Mouse (Mus musculus) E14TG2a.4 (cell line): ENCODE results near the gene Spdye4a.

Source experiments
- H3K27me3 ChIP-seq: 2 replicates; pipeline ENCODE4 v1.6.1; 2014; ENCODE audit warnings: low read length, control low read depth; ENCODE audit not compliant: insufficient read depth
- H3K36me3 ChIP-seq: 2 replicates; pipeline ENCODE4 v1.6.1; 2014; ENCODE audit warnings: low read length, control low read depth; ENCODE audit not compliant: insufficient read depth
- H3K4me1 ChIP-seq: replicated peaks from 2 replicates; pipeline ENCODE4 v1.6.1; 2014; ENCODE audit warnings: low read depth, low read length, control low read depth
- H3K4me3 ChIP-seq: replicated peaks from 2 replicates; pipeline ENCODE4 v1.5.1; 2014; ENCODE audit warnings: mild to moderate bottlenecking, low read length
- H3K9me3 ChIP-seq: 2 replicates; pipeline ENCODE4 v1.6.1; 2014; ENCODE audit warnings: low read length, control low read depth
- CTCF ChIP-seq: conservative IDR thresholded peaks from 2 replicates; pipeline ENCODE4 v1.5.1; 2014; ENCODE audit warnings: low read length
- NANOG ChIP-seq: IDR thresholded peaks from 2 replicates; pipeline ENCODE4 v1.6.1; 2014; ENCODE audit warnings: borderline replicate concordance, low read length, mixed read lengths
- POU5F1 ChIP-seq: IDR thresholded peaks from 2 replicates; pipeline ENCODE4 v1.6.1; 2014; ENCODE audit warnings: low read length, borderline replicate concordance

Spdye4a gene

DNA sequence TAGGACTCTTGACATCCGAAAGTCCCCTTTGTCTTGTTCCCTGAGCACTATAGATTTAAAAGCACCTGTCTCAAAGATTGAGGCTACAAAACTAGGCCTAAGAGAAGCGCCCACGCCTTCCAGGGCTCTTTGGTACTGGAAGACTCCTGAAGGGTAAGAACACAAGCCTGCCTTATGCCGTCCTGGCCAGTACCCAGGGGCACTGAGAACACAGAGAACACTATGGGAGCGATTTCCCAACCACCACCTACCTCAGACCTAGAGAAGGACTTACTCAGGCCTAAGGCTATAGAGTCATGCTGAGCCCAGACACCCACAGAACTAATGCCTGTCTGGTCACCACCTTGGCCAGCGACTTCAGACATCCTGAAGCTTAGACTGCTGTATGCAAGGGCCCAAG, 40.1 kb upstream of the Spdye4a start:
- no peaks in the 10 kb centered on the region for H3K36me3 ChIP-seq

DNA sequence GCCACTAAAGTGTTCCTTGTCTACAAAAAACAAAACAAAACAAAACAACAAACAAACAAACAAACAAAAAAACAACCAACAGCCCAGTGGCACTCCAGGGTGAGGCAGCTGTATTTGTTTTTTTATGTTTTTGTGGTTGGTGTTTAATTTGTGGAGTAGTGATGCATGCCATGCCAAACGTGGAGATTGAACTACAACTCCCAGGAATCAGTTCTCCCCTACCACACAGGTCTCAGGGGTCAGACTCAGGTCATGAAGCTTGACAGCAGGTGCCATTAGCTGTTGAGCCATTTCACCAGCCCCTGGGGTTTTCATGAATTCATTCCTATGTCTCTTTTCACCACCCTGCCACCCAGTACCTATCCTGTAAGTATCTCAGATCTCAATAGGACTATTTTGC, 38.7 kb upstream of the Spdye4a start:
- no peak for TF ChIP-seq NANOG
- Histone ChIP-seq H3K27me3 (peaks cover 71% of the 10 kb centered on the region), H3K4me3 (no peak overlapping the region), H3K9me3 (no peaks in the 10 kb centered on the region), H3K36me3 (no peaks in the 10 kb centered on the region), H3K4me1 (peaks cover 24% of the 10 kb centered on the region)

More for the DNA sequence above, 40.1 kb upstream of the Spdye4a start:
- Histone ChIP-seq H3K4me1 (peaks cover 25% of the 10 kb centered on the region), H3K27me3 (peaks cover 73% of the 10 kb centered on the region), H3K4me3 (no peak overlapping the region), H3K9me3 (no peaks in the 10 kb centered on the region)
- TF ChIP-seq CTCF (no peak), NANOG (no peak), POU5F1 (no peak)

DNA sequence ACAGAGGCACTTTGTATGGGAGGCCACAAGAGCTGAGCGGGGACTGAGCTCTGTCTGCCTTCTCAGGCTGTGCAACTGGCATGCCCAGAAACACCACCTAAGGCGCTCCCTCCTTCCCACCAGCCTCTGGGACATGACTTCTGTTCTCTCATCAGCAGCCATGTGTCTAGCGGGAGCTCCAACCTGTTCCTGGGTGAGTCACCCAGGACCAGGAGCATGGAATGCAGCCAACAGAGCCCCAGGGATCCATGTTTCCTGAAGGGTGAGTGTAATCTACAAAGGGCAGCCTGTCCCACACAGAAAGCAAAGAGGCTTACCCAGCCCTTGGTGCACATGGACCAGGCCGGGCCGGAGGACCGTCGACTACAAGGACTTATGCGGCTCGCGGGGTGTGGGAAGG, 38.0 kb upstream of the Spdye4a start:
- TF ChIP-seq CTCF = no peak
- no peak for TF ChIP-seq POU5F1
- TF ChIP-seq NANOG = no peak
- no peaks in the 10 kb centered on the region for H3K36me3 ChIP-seq
- peaks cover 71% of the 10 kb centered on the region for H3K27me3 ChIP-seq
- H3K9me3 ChIP-seq = no peaks in the 10 kb centered on the region
- no peak overlapping the region for H3K4me3 ChIP-seq
- H3K4me1 ChIP-seq = peaks cover 19% of the 10 kb centered on the region

DNA sequence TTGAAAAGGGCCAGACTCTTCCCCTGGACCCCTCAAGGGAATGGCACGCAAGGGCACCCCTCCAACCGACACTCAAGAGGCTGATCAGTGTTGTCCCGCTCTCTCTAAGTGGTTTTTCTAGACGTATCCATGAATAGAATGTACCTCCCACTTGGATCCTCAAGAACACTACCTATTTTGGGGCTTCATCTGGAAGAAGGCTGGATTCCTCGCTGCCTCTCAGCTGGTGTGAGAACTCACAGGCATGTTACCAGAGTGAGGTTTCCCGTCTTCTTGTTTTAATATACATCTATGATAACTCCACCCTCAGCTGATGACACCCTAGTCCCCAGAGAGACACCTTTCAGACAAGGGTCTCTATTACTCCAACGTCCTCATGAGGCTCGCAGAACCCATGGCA, 34.9 kb upstream of the Spdye4a start:
- no peak overlapping the region for H3K4me3 ChIP-seq
- H3K27me3 ChIP-seq = peaks cover 75% of the 10 kb centered on the region
- H3K36me3 ChIP-seq = no peaks in the 10 kb centered on the region
- no peaks in the 10 kb centered on the region for H3K9me3 ChIP-seq
- H3K4me1 ChIP-seq = peaks cover 7% of the 10 kb centered on the region
- no peak for TF ChIP-seq POU5F1
- no peak for TF ChIP-seq CTCF
- TF ChIP-seq NANOG = no peak

DNA sequence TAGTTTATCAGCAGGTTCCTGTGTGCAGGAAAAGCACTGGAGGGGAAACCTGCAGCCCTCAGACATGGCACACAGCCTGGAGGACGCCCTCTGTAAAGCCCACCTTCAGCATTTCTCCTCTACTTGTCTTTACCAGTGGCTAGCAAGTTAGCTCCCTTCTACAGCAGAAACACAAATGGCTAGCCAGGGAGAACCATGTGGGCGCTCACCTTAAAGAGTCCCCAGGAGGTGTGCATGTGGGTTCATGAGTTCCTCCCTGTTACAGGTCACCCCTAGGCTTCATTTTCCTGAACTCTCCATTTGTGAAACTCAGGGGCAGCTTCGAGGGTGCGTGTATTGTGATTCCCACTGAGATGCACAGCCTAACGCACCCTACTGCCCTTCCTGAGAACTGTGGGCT, 29.1 kb upstream of the Spdye4a start:
- Histone ChIP-seq H3K4me3 (no peak overlapping the region), H3K27me3 (peaks cover 98% of the 10 kb centered on the region), H3K9me3 (no peaks in the 10 kb centered on the region), H3K36me3 (no peaks in the 10 kb centered on the region), H3K4me1 (peaks cover 24% of the 10 kb centered on the region)
- TF ChIP-seq POU5F1 (no peak), CTCF (no peak), NANOG (no peak)

DNA sequence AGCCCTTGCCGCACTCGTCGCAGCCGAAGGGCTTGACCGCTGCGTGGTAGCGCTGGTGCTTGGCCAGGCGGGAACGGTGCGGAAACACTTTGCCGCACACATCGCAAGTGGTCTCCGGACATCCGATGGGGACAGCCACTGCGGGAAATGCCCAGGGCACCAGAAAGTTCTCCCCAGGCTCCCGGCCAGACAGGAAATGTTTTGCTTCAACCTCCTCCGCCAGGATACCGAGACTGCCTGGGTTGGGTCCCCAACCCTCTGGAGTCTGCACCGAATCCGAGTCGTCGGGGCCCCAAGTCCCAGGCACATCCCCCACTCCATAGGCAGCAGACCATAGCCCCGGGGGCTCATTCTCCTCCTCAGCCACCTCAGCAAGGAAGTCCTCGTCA, 28.4 kb upstream of the Spdye4a start:
- TF ChIP-seq CTCF (no peak), NANOG (no peak), POU5F1 (no peak)
- H3K36me3 ChIP-seq = no peaks in the 10 kb centered on the region

DNA sequence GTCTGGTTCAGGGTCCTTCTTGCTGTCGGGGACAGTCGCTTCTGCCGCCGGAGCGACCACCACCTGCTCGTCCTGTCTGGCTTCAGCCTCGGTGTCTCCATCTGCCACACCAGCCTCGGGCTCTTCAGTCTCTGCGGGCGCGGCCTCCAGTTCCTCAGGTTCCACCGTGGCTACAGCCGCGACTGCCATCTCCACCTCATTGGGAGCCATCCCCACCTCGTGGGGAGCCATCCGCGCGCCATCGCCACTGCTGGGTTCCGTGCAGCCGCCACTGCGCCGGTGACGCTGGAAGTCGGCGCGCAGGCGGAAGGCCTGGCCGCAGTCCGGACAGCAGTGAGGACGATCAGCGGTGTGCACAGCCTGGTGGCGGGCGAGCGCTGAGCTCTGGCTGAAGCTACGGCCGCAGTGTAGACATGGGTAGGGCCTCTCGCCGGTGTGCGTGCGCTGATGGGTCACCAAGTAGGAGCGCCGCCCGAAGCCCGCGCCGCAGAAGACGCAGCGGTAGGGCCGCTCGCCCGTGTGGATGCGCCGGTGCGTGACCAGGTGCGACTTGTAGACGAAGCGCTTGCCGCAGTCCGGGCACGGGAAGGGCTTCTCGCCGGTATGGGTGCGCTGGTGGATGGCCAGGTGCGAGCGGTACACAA, 27.9 kb upstream of the Spdye4a start:
- Histone ChIP-seq H3K4me3 (peak overlapping the region; percentile 76), H3K36me3 (no peaks in the 10 kb centered on the region), H3K27me3 (peaks cover 94% of the 10 kb centered on the region), H3K9me3 (no peaks in the 10 kb centered on the region), H3K4me1 (peaks cover 24% of the 10 kb centered on the region)
- TF ChIP-seq NANOG = no peak
- TF ChIP-seq POU5F1 = no peak
- TF ChIP-seq CTCF = no peak

More for the DNA sequence above, 28.4 kb upstream of the Spdye4a start:
- H3K9me3 ChIP-seq = no peaks in the 10 kb centered on the region
- H3K4me1 ChIP-seq = peaks cover 24% of the 10 kb centered on the region
- peaks cover 96% of the 10 kb centered on the region for H3K27me3 ChIP-seq
- peak overlapping the region; percentile 76 for H3K4me3 ChIP-seq

DNA sequence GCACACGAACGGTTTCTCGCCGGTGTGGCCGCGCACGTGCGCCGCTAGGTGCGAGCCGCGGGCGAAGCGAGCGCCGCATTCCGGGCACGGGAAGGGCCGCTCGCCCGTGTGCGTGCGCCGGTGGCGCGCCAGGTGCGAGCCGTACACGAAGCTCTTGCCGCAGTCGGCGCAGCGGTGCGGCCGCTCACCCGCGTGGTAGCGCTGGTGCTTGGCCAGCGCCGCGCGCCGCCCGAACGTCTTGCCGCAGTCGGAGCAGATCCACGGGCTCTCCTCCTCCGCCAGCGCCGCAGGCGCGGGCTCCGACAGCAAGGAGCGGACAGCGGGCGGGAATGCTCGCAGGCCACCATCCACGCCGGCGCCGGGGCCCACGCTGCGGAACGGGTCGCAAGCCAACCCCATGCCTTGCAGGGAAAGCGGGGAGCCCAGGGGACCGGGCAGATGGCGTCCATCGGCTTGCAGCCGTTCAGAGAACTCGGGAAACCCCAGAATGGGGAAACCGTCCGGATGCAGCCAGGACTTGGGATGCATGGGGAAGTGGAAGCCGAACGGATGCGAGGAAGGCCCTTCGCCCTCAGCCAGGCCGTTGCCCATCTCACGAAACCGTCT, 27.3 kb upstream of the Spdye4a start:
- H3K36me3 ChIP-seq = no peaks in the 10 kb centered on the region
- peaks cover 90% of the 10 kb centered on the region for H3K27me3 ChIP-seq
- peak overlapping the region; percentile 76 for H3K4me3 ChIP-seq
- TF ChIP-seq NANOG = no peak
- TF ChIP-seq CTCF = no peak
- no peak for TF ChIP-seq POU5F1
- peaks cover 24% of the 10 kb centered on the region for H3K4me1 ChIP-seq
- H3K9me3 ChIP-seq = no peaks in the 10 kb centered on the region

DNA sequence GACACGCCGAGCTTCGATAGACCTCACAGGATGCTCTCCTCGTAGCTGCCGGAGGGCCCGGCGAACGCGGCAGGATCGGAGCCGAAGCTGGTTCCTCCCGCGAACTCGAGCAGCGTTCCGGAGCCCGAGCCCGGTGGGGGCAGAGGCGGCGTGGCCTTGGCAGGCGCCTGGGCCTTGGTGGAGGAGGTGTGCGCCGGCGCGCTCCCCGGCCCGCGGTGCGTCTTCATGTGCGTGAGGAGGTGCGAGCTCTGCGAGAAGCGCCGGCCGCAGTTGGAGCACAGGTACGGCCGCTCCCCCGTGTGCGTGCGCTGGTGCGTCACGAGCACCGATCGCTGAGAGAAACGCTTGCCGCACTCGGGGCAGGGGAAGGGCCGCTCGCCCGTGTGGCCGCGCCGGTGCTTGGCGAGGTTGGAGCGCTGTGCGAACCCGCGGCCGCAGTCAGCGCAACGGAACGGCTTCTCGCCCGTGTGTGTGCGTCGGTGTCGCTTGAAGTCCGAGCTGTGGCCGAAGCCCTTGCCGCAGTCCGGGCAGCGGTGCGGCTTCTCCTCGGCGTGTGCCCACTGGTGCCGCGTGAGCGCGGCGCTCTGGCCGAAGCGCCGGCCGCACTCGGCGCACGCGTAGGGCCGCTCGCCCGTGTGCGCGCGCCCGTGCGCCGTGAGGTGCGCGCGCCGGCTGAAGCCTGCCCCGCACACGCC, 26.6 kb upstream of the Spdye4a start:
- peaks cover 24% of the 10 kb centered on the region for H3K4me1 ChIP-seq
- no peaks in the 10 kb centered on the region for H3K9me3 ChIP-seq
- H3K27me3 ChIP-seq = peaks cover 83% of the 10 kb centered on the region
- H3K36me3 ChIP-seq = peaks cover 2% of the 10 kb centered on the region
- TF ChIP-seq CTCF = no peak
- no peak for TF ChIP-seq NANOG
- no peak for TF ChIP-seq POU5F1
- peak overlapping the region; percentile 76 for H3K4me3 ChIP-seq
